Mouse (Mus musculus) heart, postnatal 0 days (tissue): Measurements from ENCODE around the gene Rgsl1. TPM values are rescaled to one million over a fixed set of nuclear protein-coding genes. Genes with fewer than 3 reads are reported as not detected.
"Not testable (repeated sequence)": the region's sequence is repeated elsewhere in the genome, so short reads cannot be mapped to it uniquely, and the experiment has no call there.

ENCODE experiments used
- ATAC-seq: fragments of 200-750 bp; cut with Nextera tagmentation; 2 replicates; pipeline ENCODE4 v1.8.0; 2017; ENCODE audit warnings: low read depth, moderate number of reproducible peaks, moderate library complexity; ENCODE audit not compliant: insufficient read depth
- DNase-seq: peaks from one replicate; pipeline ENCODE4 v3.0.0-alpha.2; 2016; ENCODE audit warnings: low spot score
- H3K27ac ChIP-seq: fragments of 300-500 bp; sonication (generic); 2 replicates; pipeline ENCODE4 v1.5.1; 2014; ENCODE audit warnings: low read depth, mild to moderate bottlenecking
- H3K27me3 ChIP-seq: fragments of 300-500 bp; sonication (generic); 2 replicates; pipeline ENCODE4 v1.6.1; 2014; ENCODE audit warnings: low read length, mixed read lengths; ENCODE audit not compliant: control insufficient read depth, insufficient read depth
- H3K36me3 ChIP-seq: fragments of 300-500 bp; sonication (generic); replicated peaks from 2 replicates; pipeline ENCODE4 v1.6.1; 2014; ENCODE audit warnings: low read length, mixed read lengths; ENCODE audit not compliant: control insufficient read depth, insufficient read depth
- H3K4me1 ChIP-seq: fragments of 300-500 bp; sonication (generic); 2 replicates; pipeline ENCODE4 v1.6.1; 2014; ENCODE audit warnings: antibody characterized with exemption; ENCODE audit not compliant: control insufficient read depth, insufficient read depth
- H3K4me2 ChIP-seq: fragments of 300-500 bp; sonication (generic); 2 replicates; pipeline ENCODE4 v1.6.1; 2014; ENCODE audit warnings: low read depth, mild to moderate bottlenecking, low read length, moderate library complexity
- H3K4me3 ChIP-seq: fragments of 300-500 bp; sonication (generic); 2 replicates; pipeline ENCODE4 v1.5.1; 2014; ENCODE audit warnings: low read depth, low read length
- H3K9ac ChIP-seq: fragments of 300-500 bp; sonication (generic); replicated peaks from 2 replicates; pipeline ENCODE4 v1.6.1; 2014; ENCODE audit warnings: low read depth, low read length, mixed read lengths
- H3K9me3 ChIP-seq: fragments of 300-500 bp; sonication (generic); replicated peaks from 2 replicates; pipeline ENCODE4 v1.6.1; 2016; ENCODE audit warnings: low read length; ENCODE audit not compliant: control insufficient read depth
- CTCF ChIP-seq: IDR thresholded peaks from 2 replicates; pipeline ENCODE4 v1.5.1; 2016; ENCODE audit warnings: antibody characterized with exemption, control low read depth, low read depth
- EP300 ChIP-seq: IDR thresholded peaks from 2 replicates; pipeline ENCODE4 v1.6.1; 2016; ENCODE audit warnings: antibody characterized with exemption, low read depth
- WGBS: fragments of 180-500 bp; shearing (Covaris S2); extraction: QIAGEN DNeasy Blood & Tissue Kit; methylation state at CpG from one replicate; pipeline ENCODE4 v1.1.7; 2014; 5-methylcytosine and 5-hydroxymethylcytosine counted together
- polyA plus RNA-seq: library from polyadenylated mRNA; unstranded; fragments of >200 nt; fragmentation: Nextera tagmentation; extraction: Ambion mirVana; gene quantifications from 2 replicates; pipeline ENCODE4 v1.2.1, GENCODE M21; 2015
- total RNA-seq: library from RNA; depleted of rRNA; stranded (reverse); fragments of >200 nt; gene quantifications from 2 replicates; pipeline ENCODE4 v1.2.3, GENCODE M21; 2014; ENCODE audit warnings: low replicate concordance; rRNA removed

The Rgsl1 gene
- total RNA-seq: not detected in 2 replicates
- polyA plus RNA-seq: not detected in 2 replicates

GRCm38 (mm10) chr1:153844042-153844441, at the start of gene Rgsl1:
TSS of gene Rgsl1 (minus strand) at chr1:153844142.
- H3K4me2 ChIP-seq: no peak within 1 kb of the TSS
- H3K4me1 ChIP-seq: no peaks in the 10 kb centered on the region
- H3K27ac ChIP-seq: no peak within 1 kb of the TSS
- no peaks in the 10 kb centered on the region for H3K36me3 ChIP-seq
- no peak for DNase-seq
- H3K9ac ChIP-seq: no peak within 1 kb of the TSS
- WGBS: 92% methylated on average over 8 of the region's 8 CpGs
- H3K27me3 ChIP-seq: no peaks in the 10 kb centered on the region
- no peaks in the 10 kb centered on the region for H3K9me3 ChIP-seq
- no peak for TF ChIP-seq CTCF
- no peak for TF ChIP-seq EP300
- no peak for ATAC-seq
- no peak within 1 kb of the TSS for H3K4me3 ChIP-seq

- Histone ChIP-seq H3K4me1 (no peaks in the 10 kb centered on the region), H3K9me3 (no peaks in the 10 kb centered on the region), H3K27ac (no peak within 1 kb of the TSS), H3K36me3 (no peaks in the 10 kb centered on the region), H3K27me3 (0 out of 2 replicates have a peak, but pooled peaks cover 4% of the 10 kb centered on the region), H3K4me2 (no peak within 1 kb of the TSS), H3K9ac (no peak within 1 kb of the TSS), H3K4me3 (no peak within 1 kb of the TSS)
- DNase-seq (no peak), ATAC-seq (no peak)
- TF ChIP-seq EP300 (no peak), CTCF (no peak)
- WGBS: 42% methylated on average over 4 of the region's 4 CpGs
These were observed 47.5 kb upstream of the Rgsl1 start, which contains the start of gene Teddm1a for GRCm38 (mm10) chr1:153891442-153891841. TSS of gene Teddm1a (plus strand) at chr1:153891742.

GRCm38 (mm10) chr1:153890121-153890520, 46.2 kb upstream of the Rgsl1 start:
- no peak overlapping the region for H3K27ac ChIP-seq
- WGBS: 92% methylated on average over 10 of the region's 10 CpGs
- ATAC-seq (no peak), DNase-seq (no peak)
- no peak overlapping the region for H3K9ac ChIP-seq
- no peaks in the 10 kb centered on the region for H3K36me3 ChIP-seq
- H3K4me2 ChIP-seq: no peak overlapping the region
- 0 out of 2 replicates have a peak, but pooled peaks cover 4% of the 10 kb centered on the region for H3K27me3 ChIP-seq
- H3K9me3 ChIP-seq: no peaks in the 10 kb centered on the region
- no peaks in the 10 kb centered on the region for H3K4me1 ChIP-seq
- no peak for TF ChIP-seq EP300
- TF ChIP-seq CTCF: no peak
- no peak overlapping the region for H3K4me3 ChIP-seq

GRCm38 (mm10) chr1:153886024-153886633, 42.2 kb upstream of the Rgsl1 start:
- Histone ChIP-seq H3K36me3 (no peaks in the 10 kb centered on the region), H3K9me3 (no peaks in the 10 kb centered on the region), H3K9ac (no peak overlapping the region), H3K27ac (no peak overlapping the region), H3K4me2 (no peak overlapping the region), H3K27me3 (no peaks in the 10 kb centered on the region), H3K4me3 (no peak overlapping the region), H3K4me1 (no peaks in the 10 kb centered on the region)
- 31% methylated on average over 17 of the region's 17 CpGs for WGBS
- ATAC-seq: no peak
- TF ChIP-seq CTCF: no peak
- no peak for TF ChIP-seq EP300
- no peak for DNase-seq

- H3K9me3 ChIP-seq, H3K4me2 ChIP-seq, H3K27me3 ChIP-seq, H3K36me3 ChIP-seq, H3K27ac ChIP-seq, DNase-seq, H3K4me3 ChIP-seq, ATAC-seq, H3K4me1 ChIP-seq, H3K9ac ChIP-seq: not testable (repeated sequence)
- WGBS: 93% methylated on average over 17 of the region's 17 CpGs
These were observed 36.4 kb upstream of the Rgsl1 start for GRCm38 (mm10) chr1:153880391-153880790.

GRCm38 (mm10) chr1:153874045-153874444, 30.1 kb upstream of the Rgsl1 start, which contains the start of gene Teddm1b:
TSS of gene Teddm1b (plus strand) at chr1:153874345.
- no peaks in the 10 kb centered on the region for H3K9me3 ChIP-seq
- H3K27me3 ChIP-seq: no peaks in the 10 kb centered on the region
- DNase-seq: no peak
- H3K4me1 ChIP-seq: no peaks in the 10 kb centered on the region
- no peak within 1 kb of the TSS for H3K9ac ChIP-seq
- no peaks in the 10 kb centered on the region for H3K36me3 ChIP-seq
- 67% methylated on average over 6 of the region's 6 CpGs for WGBS
- no peak within 1 kb of the TSS for H3K4me3 ChIP-seq
- H3K27ac ChIP-seq: no peak within 1 kb of the TSS
- H3K4me2 ChIP-seq: no peak within 1 kb of the TSS
- ATAC-seq: no peak
- no peak for TF ChIP-seq CTCF
- no peak for TF ChIP-seq EP300
